Mouse (Mus musculus) bone marrow, adult 2 months (tissue): ENCODE measurements at regions not wholly inside any gene's neighbourhood (a gene's known extent, or its start where the extent isn't known, plus 50 kb on each side); places are given as distances from the start of the nearest gene placed in this dataset.

Experiments
- CTCF ChIP-seq: fragments of 200-500 bp; IDR thresholded peaks from 2 replicates; pipeline ENCODE4 v1.5.1; 2011; ENCODE audit warnings: low read length, control low read depth; ENCODE audit not compliant: control insufficient read depth, insufficient read depth
- POLR2A ChIP-seq: fragments of 200-500 bp; IDR thresholded peaks from 2 replicates; pipeline ENCODE4 v1.6.1; 2011; ENCODE audit warnings: low read depth, mild to moderate bottlenecking, control low read depth, low read length, borderline replicate concordance; ENCODE audit not compliant: control insufficient read depth

DNA sequence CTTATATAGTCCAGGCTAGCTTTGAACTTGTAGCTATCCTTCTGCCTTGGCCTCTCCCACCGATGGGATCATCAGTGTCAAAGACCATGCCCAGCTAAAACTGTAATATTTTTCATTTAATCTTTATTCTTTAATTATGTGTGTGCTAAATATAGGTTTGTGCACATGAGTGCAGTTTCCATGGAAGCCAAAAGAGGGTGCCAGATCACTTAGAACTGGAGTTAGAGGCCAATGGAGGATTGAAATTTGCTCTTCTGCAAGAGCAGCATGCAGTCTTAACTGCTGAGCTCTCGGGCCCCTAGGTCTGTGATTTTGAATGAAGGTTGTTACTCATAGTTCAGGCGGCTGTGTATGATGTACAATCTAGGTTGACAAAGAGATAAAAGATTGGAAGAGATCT is 66.6 kb upstream of the Slc22a22 start:
- no peak for TF ChIP-seq POLR2A
- no peak for TF ChIP-seq CTCF
